Mouse (Mus musculus): ENCODE measurements at regions not wholly inside any gene's neighbourhood (a gene's known extent, or its start where the extent isn't known, plus 50 kb on each side); places are given as distances from the start of the nearest gene placed in this dataset.

GRCm38 (mm10) chr11:64652811-64653210, 216.4 kb upstream of the F930015N05Rik start:
- peak; percentile 21 for DNase-seq (ENCODE audit: low spot score)

GRCm38 (mm10) chr11:64655162-64655561, 218.7 kb upstream of the F930015N05Rik start:
- no peak for DNase-seq (ENCODE audit: low spot score)

- no peak for DNase-seq (ENCODE audit: low spot score)
These were observed 226.7 kb upstream of the F930015N05Rik start for GRCm38 (mm10) chr11:64663166-64663565.

- DNase-seq (ENCODE audit: low spot score) = no peak
These were observed 230.6 kb upstream of the F930015N05Rik start for GRCm38 (mm10) chr11:64667010-64667409.

GRCm38 (mm10) chr11:64667521-64667920, 231.1 kb upstream of the F930015N05Rik start:
- peak; percentile 7 for DNase-seq (ENCODE audit: low spot score)

GRCm38 (mm10) chr11:64671898-64672297, 235.4 kb upstream of the F930015N05Rik start:
- no peak for DNase-seq (ENCODE audit: low spot score)

- no peak for DNase-seq (ENCODE audit: low spot score)
These were observed 237.1 kb upstream of the F930015N05Rik start for GRCm38 (mm10) chr11:64673546-64673945.

- DNase-seq (ENCODE audit: low spot score) = no peak
These were observed 267.3 kb upstream of the F930015N05Rik start for GRCm38 (mm10) chr11:64703776-64704175.

- DNase-seq (ENCODE audit: low spot score) = no peak
These were observed 267.0 kb upstream of the Elac2 start for GRCm38 (mm10) chr11:64711801-64712200.

- DNase-seq (ENCODE audit: low spot score) = no peak
These were observed 263.7 kb upstream of the Elac2 start for GRCm38 (mm10) chr11:64715182-64715581.

- DNase-seq (ENCODE audit: low spot score) = peak; percentile 81
These were observed 260.3 kb upstream of the Elac2 start for GRCm38 (mm10) chr11:64718316-64719085.

GRCm38 (mm10) chr11:64726249-64726648, 252.6 kb upstream of the Elac2 start:
- no peak for DNase-seq (ENCODE audit: low spot score)

GRCm38 (mm10) chr11:64727841-64728421, 250.9 kb upstream of the Elac2 start:
- no peak for DNase-seq (ENCODE audit: low spot score)

GRCm38 (mm10) chr11:64738948-64739347, 239.9 kb upstream of the Elac2 start:
- DNase-seq (ENCODE audit: low spot score) = no peak

GRCm38 (mm10) chr11:64743753-64744152, 235.1 kb upstream of the Elac2 start:
- DNase-seq (ENCODE audit: low spot score) = no peak

GRCm38 (mm10) chr11:64746146-64746545, 232.7 kb upstream of the Elac2 start:
- no peak for DNase-seq (ENCODE audit: low spot score)

- no peak for DNase-seq (ENCODE audit: low spot score)
These were observed 228.9 kb upstream of the Elac2 start for GRCm38 (mm10) chr11:64749976-64750375.

- no peak for DNase-seq (ENCODE audit: low spot score)
These were observed 226.5 kb upstream of the Elac2 start for GRCm38 (mm10) chr11:64752299-64752698.

- DNase-seq (ENCODE audit: low spot score) = no peak
These were observed 226.0 kb upstream of the Elac2 start for GRCm38 (mm10) chr11:64752816-64753215.

GRCm38 (mm10) chr11:64754076-64754475, 224.8 kb upstream of the Elac2 start:
- DNase-seq (ENCODE audit: low spot score) = no peak

GRCm38 (mm10) chr11:64755563-64755962, 223.3 kb upstream of the Elac2 start:
- DNase-seq (ENCODE audit: low spot score) = no peak

- no peak for DNase-seq (ENCODE audit: low spot score)
These were observed 218.2 kb upstream of the Elac2 start for GRCm38 (mm10) chr11:64760626-64761025.

- DNase-seq (ENCODE audit: low spot score) = no peak
These were observed 216.1 kb upstream of the Elac2 start for GRCm38 (mm10) chr11:64762755-64763154.

All from gastrocnemius, adult 18-20 months (tissue).